Mouse (Mus musculus): ENCODE data around the gene Gm17617.

DNA sequence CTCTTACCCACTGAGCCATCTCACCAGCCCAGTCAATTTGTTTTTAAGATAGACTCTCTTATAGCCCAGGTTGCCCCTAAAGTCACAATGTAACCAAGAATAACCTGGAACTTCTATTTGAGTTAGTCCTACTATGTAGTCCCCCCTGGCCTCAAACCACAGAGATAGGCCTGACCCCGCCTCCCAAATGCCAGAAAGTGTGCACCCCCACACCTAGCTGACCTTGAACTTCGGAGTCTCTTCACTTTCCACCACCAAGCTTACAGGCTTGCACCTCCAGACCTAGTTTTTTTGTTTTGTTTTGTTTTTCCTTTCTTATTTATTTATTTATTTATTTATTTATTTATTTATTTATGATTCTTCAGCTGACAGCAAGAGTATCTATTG is 48.4 kb upstream of the Gm17617 start:
- no peak for TF ChIP-seq MAX (IDR thresholded peaks at IDR 0.05; ENCODE audit: low read length)
- TF ChIP-seq CTCF (conservative IDR thresholded peaks at IDR 0.05 in 1 of 2, IDR thresholded peaks at IDR 0.05 in 1 of 2; ENCODE audit: low read depth in 2 of 2, low read length in 2 of 2), result no peak
- TF ChIP-seq ZC3H11A (IDR thresholded peaks at IDR 0.05; ENCODE audit: low read depth, low read length), result no peak

Measured in CH12.LX (cell line).